In the genomic region with DNA sequence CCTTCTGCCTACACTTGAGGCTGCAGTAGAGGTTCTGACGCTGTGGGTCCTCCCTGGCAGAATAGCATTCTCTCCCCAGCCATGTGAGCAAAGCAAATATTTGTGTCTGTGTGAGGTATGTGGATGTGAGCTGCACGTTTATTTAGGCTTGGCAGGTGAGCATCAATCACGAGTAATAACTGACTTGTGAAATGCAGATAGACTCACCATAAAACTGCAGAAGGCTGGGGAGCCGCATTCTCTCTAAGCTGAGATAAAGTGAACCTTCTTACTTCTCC, we compare ENCODE assay signal across 24 mouse cellular contexts. TPM values are rescaled to one million over a fixed set of nuclear protein-coding genes. Genes with fewer than 3 reads are reported as not detected.
"Had no signal": no experiment of that assay in that cellular context is flagged by ENCODE, and none has a peak within 500 bp of the region (broad histone marks: within the 10 kb centered on the region; RNA-seq: fewer than 3 reads in every experiment).

No protein-coding gene starts in this region.

- H3K9ac ChIP-seq: intestine, embryonic 15.5 days; kidney, embryonic 15.5 days; limb, embryonic 15.5 days; liver, embryonic 14.5 days; liver, postnatal 0 days; stomach, embryonic 15.5 days had no signal

- ATAC-seq: intestine, embryonic 15.5 days; liver, postnatal 0 days had no signal

- H3K27ac ChIP-seq: intestine, embryonic 15.5 days; kidney, embryonic 15.5 days; layer of hippocampus, adult 2 months; limb, embryonic 15.5 days; liver, embryonic 14.5 days; neural tube, embryonic 12.5 days; stomach, embryonic 15.5 days had no signal

- H3K9me3 ChIP-seq: intestine, embryonic 15.5 days; kidney, embryonic 15.5 days; limb, embryonic 15.5 days; neural tube, embryonic 12.5 days; stomach, embryonic 15.5 days had no signal

- H3K4me1 ChIP-seq: intestine, embryonic 15.5 days; stomach, embryonic 15.5 days had no signal

- H3K4me3 ChIP-seq: intestine, embryonic 15.5 days; layer of hippocampus, adult 2 months; limb, embryonic 15.5 days; neural tube, embryonic 12.5 days; stomach, embryonic 15.5 days had no signal

- H3K36me3 ChIP-seq: intestine, embryonic 15.5 days; kidney, embryonic 15.5 days; limb, embryonic 15.5 days; neural tube, embryonic 12.5 days; stomach, embryonic 15.5 days had no signal

- DNase-seq: kidney, adult 11 months; kidney, adult 8-10 months; kidney, postnatal 10 days; kidney, postnatal 36 days; layer of hippocampus, adult 9-11 months; liver, postnatal 0 days; right cerebral cortex, postnatal 25 days; spleen, adult 18-20 months; thymus, adult 2 months; thymus, postnatal 14 days; thymus, postnatal 4 days had no signal

- H3K4me2 ChIP-seq: liver, embryonic 11.5 days had no signal

RNA-seq across cellular contexts. Expression of gene Krtap17-1, which starts 0.5 kb away (rescaled TPM):
- polyA plus RNA-seq: kidney, embryonic 15.5 days; liver, embryonic 11.5 days; liver, embryonic 14.5 days; liver, postnatal 0 days; midbrain, embryonic 11.5 days; midbrain, embryonic 14.5 days; neural tube, embryonic 12.5 days; stomach, embryonic 15.5 days had no signal

RNA-seq across cellular contexts. Expression of gene Krtap16-1, which starts 7.9 kb away (rescaled TPM):
- polyA plus RNA-seq: intestine, embryonic 15.5 days; kidney, embryonic 15.5 days; limb, embryonic 11.5 days; limb, embryonic 15.5 days; liver, embryonic 11.5 days; liver, embryonic 14.5 days; liver, postnatal 0 days; lung, embryonic 16.5 days; midbrain, embryonic 11.5 days; midbrain, embryonic 14.5 days; midbrain, postnatal 0 days; neural tube, embryonic 12.5 days; stomach, embryonic 15.5 days; thymus, adult 2 months had no signal

RNA-seq across cellular contexts. Expression of gene Krtap29-1, which starts 15.5 kb away (rescaled TPM):
- polyA plus RNA-seq: intestine, embryonic 15.5 days; kidney, embryonic 15.5 days; limb, embryonic 11.5 days; limb, embryonic 15.5 days; liver, embryonic 11.5 days; liver, embryonic 14.5 days; liver, postnatal 0 days; lung, embryonic 16.5 days; midbrain, embryonic 11.5 days; midbrain, embryonic 14.5 days; midbrain, postnatal 0 days; neural tube, embryonic 12.5 days; stomach, embryonic 15.5 days; thymus, adult 2 months had no signal

RNA-seq across cellular contexts. Expression of gene Krt33a, which starts 21.7 kb away (rescaled TPM):
- polyA plus RNA-seq: intestine, embryonic 15.5 days; kidney, embryonic 15.5 days; limb, embryonic 11.5 days; liver, embryonic 11.5 days; liver, embryonic 14.5 days; liver, postnatal 0 days; lung, embryonic 16.5 days; midbrain, embryonic 11.5 days; midbrain, embryonic 14.5 days; midbrain, postnatal 0 days; neural tube, embryonic 12.5 days had no signal

RNA-seq across cellular contexts. Expression of gene Krt33b, which starts 35.3 kb away (rescaled TPM):
- polyA plus RNA-seq: kidney, embryonic 15.5 days; liver, embryonic 11.5 days; liver, embryonic 14.5 days; liver, postnatal 0 days; lung, embryonic 16.5 days; midbrain, embryonic 11.5 days; midbrain, embryonic 14.5 days; neural tube, embryonic 12.5 days; stomach, embryonic 15.5 days had no signal
